Mouse (Mus musculus) CH12.LX (cell line): ENCODE data around the gene Jmjd8. TPM values are rescaled to one million over a fixed set of nuclear protein-coding genes. Genes with fewer than 3 reads are reported as not detected.

Experiments used
- DNase-seq: peaks from one replicate; pipeline ENCODE4 v3.0.0-alpha.2; 2013; ENCODE audit errors: extremely low read depth
- H3K27ac ChIP-seq: 2 replicates; pipeline ENCODE4 v1.5.1; 2012; ENCODE audit warnings: low read depth, mild to moderate bottlenecking, control low read depth, moderate library complexity; ENCODE audit not compliant: insufficient read depth
- H3K27me3 ChIP-seq: replicated peaks from 2 replicates; pipeline ENCODE3; 2012; ENCODE audit warnings: inconsistent platforms
- H3K36me3 ChIP-seq, 2 experiments: replicated peaks in 1 of 2; 2 replicates each; pipeline versions ENCODE3 to v1.6.1; 2012; ENCODE audit warnings: inconsistent platforms in 1 of 2, low read length in 1 of 2, mild to moderate bottlenecking in 1 of 2, mixed read lengths in 1 of 2, moderate library complexity in 1 of 2; ENCODE audit not compliant: control insufficient read depth in 1 of 2, insufficient read depth in 1 of 2
- H3K4me1 ChIP-seq, 2 experiments: 2 replicates each; pipeline ENCODE4 v1.6.1; 2012; ENCODE audit warnings: inconsistent platforms in 1 of 2, moderate library complexity in 1 of 2; ENCODE audit not compliant: insufficient read depth in 2 of 2, control insufficient read depth in 1 of 2
- H3K4me2 ChIP-seq: 2 replicates; pipeline ENCODE4 v1.6.1; 2012; ENCODE audit warnings: low read depth, mild to moderate bottlenecking, control low read depth; ENCODE audit not compliant: poor library complexity, insufficient read depth, severe bottlenecking
- H3K4me3 ChIP-seq, 3 experiments: fragments of 150-350 bp in 1 of 3; sonication (generic) in 1 of 3; replicated peaks in 1 of 3; 2 replicates each; pipeline versions ENCODE3 to v1.5.1; 2011 to 2012; ENCODE audit warnings: low read depth in 2 of 3, low read length in 2 of 3, mild to moderate bottlenecking in 2 of 3, moderate library complexity in 2 of 3, control low read depth in 1 of 3, improper control_type of control experiment in 1 of 3, inconsistent platforms in 1 of 3, mixed read lengths in 1 of 3; ENCODE audit not compliant: poor library complexity in 1 of 3
- H3K79me2 ChIP-seq: replicated peaks from 2 replicates; pipeline ENCODE4 v1.6.1; 2012; ENCODE audit warnings: mild to moderate bottlenecking, moderate library complexity; ENCODE audit not compliant: control insufficient read depth, poor library complexity, insufficient read depth, severe bottlenecking; ENCODE audit errors: extremely low read depth
- H3K9ac ChIP-seq: 2 replicates; pipeline ENCODE4 v1.6.1; 2012; ENCODE audit warnings: low read depth, mild to moderate bottlenecking, control low read depth, moderate library complexity; ENCODE audit not compliant: insufficient read depth
- H3K9me3 ChIP-seq: replicated peaks from 2 replicates; pipeline ENCODE3; 2012; ENCODE audit warnings: low read length, inconsistent platforms, mixed read lengths
- BHLHE40 ChIP-seq: IDR thresholded peaks from 2 replicates; pipeline ENCODE4 v1.6.1; 2011; ENCODE audit warnings: mild to moderate bottlenecking, low read depth, low read length, improper control_type of control experiment
- E2F4 ChIP-seq: IDR thresholded peaks from 2 replicates; pipeline ENCODE4 v1.6.1; 2011; ENCODE audit warnings: low read depth, low read length, improper control_type of control experiment; ENCODE audit not compliant: insufficient replicate concordance
- ELF1 ChIP-seq: IDR thresholded peaks from 2 replicates; pipeline ENCODE4 v1.6.1; 2014; ENCODE audit warnings: low read depth, mild to moderate bottlenecking, inconsistent platforms, low read length, improper control_type of control experiment
- EP300 ChIP-seq: IDR thresholded peaks from 2 replicates; pipeline ENCODE4 v1.6.1; 2011; ENCODE audit warnings: low read length, improper control_type of control experiment
- ETS1 ChIP-seq: conservative IDR thresholded peaks from 2 replicates; pipeline ENCODE4 v1.6.1; 2012; ENCODE audit warnings: low read depth, mild to moderate bottlenecking, inconsistent platforms, low read length, improper control_type of control experiment, moderate library complexity
- GABPA ChIP-seq: IDR thresholded peaks from 2 replicates; pipeline ENCODE4 v1.6.1; 2012; ENCODE audit warnings: low read depth, low read length, improper control_type of control experiment, inconsistent platforms; ENCODE audit not compliant: insufficient replicate concordance
- IRF4 ChIP-seq: IDR thresholded peaks from 2 replicates; pipeline ENCODE4 v1.6.1; 2014; ENCODE audit warnings: low read depth, mild to moderate bottlenecking, inconsistent platforms, low read length, improper control_type of control experiment
- JUND ChIP-seq: conservative IDR thresholded peaks from 2 replicates; pipeline ENCODE4 v1.6.1; 2011; ENCODE audit warnings: low read depth, low read length, improper control_type of control experiment
- KAT2A ChIP-seq: IDR thresholded peaks from 2 replicates; pipeline ENCODE4 v1.6.1; 2012; ENCODE audit warnings: low read length, improper control_type of control experiment, inconsistent platforms; ENCODE audit not compliant: insufficient replicate concordance
- MAX ChIP-seq: IDR thresholded peaks from 2 replicates; pipeline ENCODE4 v1.6.1; 2011; ENCODE audit warnings: low read length, improper control_type of control experiment
- MAZ ChIP-seq: IDR thresholded peaks from 2 replicates; pipeline ENCODE4 v1.6.1; 2012; ENCODE audit warnings: low read depth, mild to moderate bottlenecking, inconsistent platforms, low read length, improper control_type of control experiment, moderate library complexity
- MXI1 ChIP-seq: IDR thresholded peaks from 2 replicates; pipeline ENCODE4 v1.6.1; 2011; ENCODE audit warnings: mild to moderate bottlenecking, low read depth, low read length, improper control_type of control experiment
- MYC ChIP-seq: IDR thresholded peaks from 2 replicates; pipeline ENCODE4 v1.6.1; 2011; ENCODE audit warnings: low read depth, mild to moderate bottlenecking, improper control_type of control experiment, low read length
- PAX5 ChIP-seq: IDR thresholded peaks from 2 replicates; pipeline ENCODE4 v1.6.1; 2012; ENCODE audit warnings: low read length, inconsistent platforms, mixed read lengths
- POLR2A ChIP-seq: IDR thresholded peaks from 2 replicates; pipeline ENCODE4 v1.6.1; 2011; ENCODE audit warnings: low read depth, mild to moderate bottlenecking, improper control_type of control experiment, low read length
- UBTF ChIP-seq: IDR thresholded peaks from 2 replicates; pipeline ENCODE4 v1.6.1; 2012; ENCODE audit warnings: low read depth, mild to moderate bottlenecking, inconsistent platforms, low read length, improper control_type of control experiment, moderate library complexity
- USF2 ChIP-seq: conservative IDR thresholded peaks from 2 replicates; pipeline ENCODE4 v1.6.1; 2011; ENCODE audit warnings: low read depth, low read length, improper control_type of control experiment
- ZC3H11A ChIP-seq: IDR thresholded peaks from 2 replicates; pipeline ENCODE4 v1.6.1; 2012; ENCODE audit warnings: low read depth, mild to moderate bottlenecking, inconsistent platforms, low read length, improper control_type of control experiment
- ZKSCAN1 ChIP-seq: IDR thresholded peaks from 2 replicates; pipeline ENCODE4 v1.6.1; 2012; ENCODE audit warnings: low read depth, inconsistent platforms, low read length, improper control_type of control experiment, borderline replicate concordance
- dilution Hi-C: fragments of 300-500 bp; cut with MboI; formaldehyde crosslinking; loops from 2 replicates; pipeline ENCODE4 v1.14.3; 2020; ENCODE audit warnings: low sequenced_read_pairs; ENCODE audit not compliant: extremely low pct_unique_long_range_greater_than_20kb, extremely low pct_ligation_motif_present
- in situ Hi-C: fragments of 300-500 bp; cut with MboI; formaldehyde crosslinking; loops from 3 replicates; pipeline ENCODE4 v1.14.3; 2019; ENCODE audit warnings: low sequenced_read_pairs, low pct_ligation_motif_present, low pct_unique_long_range_greater_than_20kb, mixed read lengths
- polyA plus RNA-seq: library from polyadenylated mRNA; unstranded; fragments of >175 nt; gene quantifications from 2 replicates; pipeline ENCODE4 v1.2.1, GENCODE M21; 2012; ENCODE audit warnings: low read depth; ENCODE audit not compliant: insufficient read length
- total RNA-seq, 2 experiments: library from RNA; depleted of rRNA; stranded (reverse); fragments of 300-350 nt in 1 of 2; fragments of >200 nt in 1 of 2; gene quantifications; 2 replicates each; pipeline ENCODE4 v1.2.3; 2012 to 2014

The Jmjd8 gene
- total and polyA plus RNA-seq, 3 experiments, result 4.8 to 8.3 (median 7.7) TPM

GRCm38 (mm10) chr17:25827546-25828222 lies 983 bp upstream of the Jmjd8 start:
- peaks cover 49 to 70% of the 10 kb centered on the region in 2 experiments for H3K36me3 ChIP-seq
- no peak for TF ChIP-seq GABPA
- no peak for TF ChIP-seq MAX
- no peak for TF ChIP-seq KAT2A
- no peak for TF ChIP-seq UBTF
- TF ChIP-seq MYC, result no peak
- TF ChIP-seq USF2, result no peak
- TF ChIP-seq IRF4, result no peak
- TF ChIP-seq ETS1, result no peak
- TF ChIP-seq MAZ, result no peak
- no peak for TF ChIP-seq PAX5
- no peak for TF ChIP-seq JUND
- TF ChIP-seq ELF1, result no peak
- TF ChIP-seq MXI1, result no peak
- no peak for TF ChIP-seq EP300
- no peak for TF ChIP-seq E2F4
- TF ChIP-seq POLR2A, result no peak
- TF ChIP-seq ZKSCAN1, result no peak
- no peak for TF ChIP-seq ZC3H11A
- no peak for TF ChIP-seq BHLHE40
- H3K27ac ChIP-seq, result no peak overlapping the region
- in situ Hi-C loops (no loop called here), dilution Hi-C loops (no loop called here)
- H3K9me3 ChIP-seq, result no peaks in the 10 kb centered on the region
- H3K4me3 ChIP-seq, result no peak overlapping the region
- peaks cover 1% of the 10 kb centered on the region for H3K27me3 ChIP-seq
- H3K9ac ChIP-seq, result no peak overlapping the region
- H3K79me2 ChIP-seq, result peaks cover 14% of the 10 kb centered on the region
- H3K4me2 ChIP-seq, result no peak overlapping the region
- H3K4me1 ChIP-seq, result peaks cover 26 to 59% of the 10 kb centered on the region in 2 experiments
- DNase-seq, result no peak

DNA sequence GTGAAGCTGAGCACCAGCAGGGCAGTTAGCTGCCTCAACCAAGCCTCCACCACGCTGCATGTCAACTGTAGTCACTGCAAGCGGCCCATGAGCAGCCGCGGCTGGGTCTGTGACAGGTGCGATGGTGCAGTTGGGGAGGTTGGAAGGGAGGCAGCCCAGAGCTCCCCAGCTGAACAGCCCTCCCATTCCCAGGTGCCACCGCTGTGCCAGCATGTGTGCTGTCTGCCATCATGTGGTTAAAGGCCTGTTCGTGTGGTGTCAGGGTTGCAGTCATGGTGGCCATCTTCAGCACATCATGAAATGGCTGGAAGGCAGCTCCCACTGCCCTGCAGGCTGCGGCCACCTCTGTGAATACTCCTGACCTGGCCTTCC lies 458 bp upstream of the Jmjd8 start:
- dilution Hi-C loops, result no loop called here
- no peak for DNase-seq
- Histone ChIP-seq H3K4me3 (no peak overlapping the region), H3K9me3 (no peaks in the 10 kb centered on the region), H3K27me3 (no peaks in the 10 kb centered on the region), H3K27ac (no peak overlapping the region), H3K9ac (no peak overlapping the region), H3K4me2 (no peak overlapping the region), H3K79me2 (peaks cover 14% of the 10 kb centered on the region), H3K36me3 (peaks cover 49 to 70% of the 10 kb centered on the region in 2 experiments), H3K4me1 (peaks cover 26 to 56% of the 10 kb centered on the region in 2 experiments)
- TF ChIP-seq KAT2A, result no peak
- no peak for TF ChIP-seq MAZ
- TF ChIP-seq, all 38 proteins: peak for 0
- in situ Hi-C loops, result no loop called here
